Mouse (Mus musculus) left cerebral cortex, adult 18-20 months (tissue): ENCODE data around the gene Olfr221. TPM values are rescaled to one million over a fixed set of nuclear protein-coding genes. Genes with fewer than 3 reads are reported as not detected.
A peak's percentile ranks its signal among the peaks of the same experiment; 100 is the strongest.
"Not testable (repeated sequence)": the region's sequence is repeated elsewhere in the genome, so short reads cannot be mapped to it uniquely, and the experiment has no call there.

Experiments used
- DNase-seq, 2 experiments: peaks; one replicate each; pipeline ENCODE4 v3.0.0; 2021 to 2022; ENCODE audit warnings: low spot score in 2 of 2, mixed read lengths in 1 of 2
- long read RNA-seq, 2 experiments: library from polyadenylated mRNA; stranded (forward); transcript quantifications; one replicate each; pipeline ENCODE4 v2.0.0; 2021
- total RNA-seq, 2 experiments: library from RNA; stranded (reverse); gene quantifications; 2 replicates each; pipeline ENCODE4 v1.2.3; 2021

Olfr221 gene
- not detected for total RNA-seq
- long read RNA-seq, experiment 1: 0 reads
- long read RNA-seq, experiment 2: 0 reads

DNA sequence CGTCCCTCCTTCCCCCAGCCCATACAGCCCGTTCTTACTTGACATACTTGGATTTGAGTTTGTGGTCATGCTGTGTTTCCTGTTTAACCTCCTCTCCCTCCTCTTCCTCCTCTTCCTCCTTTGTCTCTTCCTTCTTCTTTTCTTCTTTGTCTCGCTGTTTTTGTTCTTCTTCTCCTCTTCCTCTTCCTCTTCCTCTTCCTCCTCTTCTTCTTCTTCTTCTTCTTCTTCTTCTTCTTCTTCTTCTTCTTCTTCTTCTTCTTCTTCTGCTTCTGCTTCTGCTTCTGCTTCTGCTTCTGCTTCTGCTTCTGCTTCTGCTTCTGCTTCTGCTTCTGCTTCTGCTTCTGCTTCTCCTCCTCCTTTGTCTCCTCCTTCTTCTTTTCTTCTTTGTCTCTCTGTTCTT, at the start of gene Olfr221:
Gene Olfr221, minus strand, starts transcription at position 101 of the 400 bp plus-strand sequence.
- not testable (repeated sequence) for DNase-seq

DNA sequence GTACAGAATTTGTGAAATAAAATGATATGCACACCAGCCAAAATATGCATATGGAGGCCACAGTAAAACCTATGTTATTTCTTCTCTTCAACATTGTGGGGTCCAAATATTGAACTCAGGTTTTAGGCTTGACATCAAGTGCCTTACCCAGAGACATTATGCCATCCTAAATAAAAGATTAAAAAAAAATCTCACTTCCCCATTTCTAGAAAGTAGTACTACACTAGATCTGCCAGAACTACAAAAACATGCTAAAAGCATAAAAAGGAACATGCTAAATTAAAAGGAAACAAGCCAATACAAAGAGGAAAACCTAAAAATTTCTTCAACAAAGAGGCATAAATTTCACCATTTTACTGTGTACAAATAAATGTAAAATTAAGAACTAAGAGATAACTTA, 40.8 kb upstream of the Olfr221 start:
- DNase-seq: no peak

DNA sequence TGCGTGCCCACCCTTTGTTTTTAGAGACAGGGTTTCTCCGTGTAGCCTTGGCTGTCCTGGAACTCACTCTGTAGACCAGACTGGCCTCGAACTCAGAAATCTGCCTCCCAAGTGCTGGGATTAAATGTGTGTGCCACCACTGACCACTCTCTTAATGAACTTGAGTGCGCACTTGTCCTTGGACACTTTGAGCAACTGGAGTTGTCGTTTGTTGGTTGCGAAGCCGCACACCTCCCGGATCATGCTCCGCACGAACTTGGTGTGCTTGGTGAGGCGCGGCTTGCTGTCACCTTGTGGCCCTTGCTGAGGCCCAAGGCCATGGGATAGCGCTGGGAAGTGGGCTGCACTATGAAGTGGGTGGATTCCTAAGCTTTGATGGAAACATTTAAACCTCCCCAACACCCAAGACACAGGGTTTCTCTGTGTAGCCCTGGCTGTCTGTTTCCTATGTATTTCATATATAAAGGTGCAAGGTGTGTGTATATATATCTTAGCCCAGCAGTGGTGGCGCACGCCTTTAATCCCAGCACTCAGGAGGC, 29.4 kb upstream of the Olfr221 start:
- no peak for DNase-seq

DNA sequence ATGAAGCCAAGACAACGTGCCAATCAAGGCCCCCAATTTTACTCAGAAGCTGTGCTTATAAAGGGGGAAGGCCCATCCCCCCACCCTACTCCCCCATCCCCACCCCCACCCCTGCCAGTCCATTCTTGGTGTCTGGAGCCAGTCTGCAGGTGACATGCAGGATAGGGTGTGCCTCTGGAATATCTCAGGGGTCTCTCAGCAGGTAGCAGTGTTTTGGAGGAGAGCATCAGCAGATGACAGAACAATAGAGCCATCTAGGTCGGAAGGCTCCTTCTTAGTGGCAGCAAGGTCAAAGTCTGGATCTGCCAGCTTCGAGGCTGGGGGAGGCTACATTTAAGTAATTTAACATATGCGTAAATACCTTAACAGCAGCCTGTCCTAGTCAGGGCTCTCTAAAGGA, 23.9 kb upstream of the Olfr221 start:
- DNase-seq: no peak

DNA sequence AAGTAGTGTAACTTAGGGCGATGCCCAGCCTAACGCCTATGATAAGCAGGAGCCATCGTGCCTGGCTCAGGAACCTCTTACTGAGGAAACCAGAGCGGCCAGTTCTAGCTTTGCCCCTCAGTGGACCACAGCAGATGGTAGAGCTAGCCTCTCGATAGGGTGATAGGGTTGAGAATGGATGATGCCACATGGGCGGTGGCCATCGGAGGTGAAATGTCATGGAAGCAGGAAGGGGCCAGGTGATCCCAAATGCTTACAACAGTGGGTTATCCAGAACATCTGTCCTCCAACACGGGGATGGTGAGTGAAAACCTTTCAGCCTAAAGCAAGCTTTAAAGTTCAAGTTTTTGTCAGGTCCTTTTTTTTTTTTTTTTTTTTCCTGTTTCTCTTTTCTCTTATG, 19.5 kb upstream of the Olfr221 start:
- no peak for DNase-seq

DNA sequence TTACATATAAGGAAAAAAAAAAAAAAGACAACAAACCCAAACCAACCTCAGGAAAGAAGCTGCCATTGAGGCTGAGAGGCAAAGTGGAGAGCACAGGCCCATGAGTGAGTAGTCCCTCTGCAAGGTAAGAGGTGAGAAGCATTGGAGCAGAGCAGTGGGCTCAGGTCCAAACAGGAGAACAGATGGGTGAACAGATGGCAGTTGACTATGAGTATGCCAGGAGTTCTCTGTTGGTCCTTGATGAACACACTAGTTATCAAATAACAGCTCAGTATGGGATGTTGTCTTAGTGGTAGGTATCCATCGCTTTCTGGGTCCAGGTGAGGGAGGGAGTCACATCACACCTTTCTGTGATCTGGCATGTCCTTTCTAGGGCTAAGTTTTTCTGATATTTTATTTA, 18.5 kb upstream of the Olfr221 start:
- DNase-seq: peak in 1 of 2 experiments; percentile 4

DNA sequence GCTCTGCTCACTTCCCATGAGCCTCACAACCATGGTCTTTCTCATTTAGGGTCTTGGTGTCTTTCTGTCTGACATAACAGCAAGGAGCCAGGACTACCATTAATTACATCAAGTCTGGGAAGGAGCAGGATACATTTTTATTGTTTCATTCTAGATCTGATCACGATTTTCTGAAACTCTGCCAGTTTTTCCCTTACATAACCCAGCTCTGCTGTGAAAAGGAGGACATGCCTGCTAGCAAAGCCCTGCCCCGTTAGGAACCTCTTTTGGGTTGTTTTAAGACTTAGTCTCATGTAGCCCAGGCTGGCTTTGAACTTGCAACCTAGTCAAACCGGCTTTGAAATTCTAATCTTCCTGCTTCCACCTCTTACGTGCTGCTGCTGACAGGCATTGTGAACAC, 17.7 kb upstream of the Olfr221 start:
- DNase-seq: no peak

DNA sequence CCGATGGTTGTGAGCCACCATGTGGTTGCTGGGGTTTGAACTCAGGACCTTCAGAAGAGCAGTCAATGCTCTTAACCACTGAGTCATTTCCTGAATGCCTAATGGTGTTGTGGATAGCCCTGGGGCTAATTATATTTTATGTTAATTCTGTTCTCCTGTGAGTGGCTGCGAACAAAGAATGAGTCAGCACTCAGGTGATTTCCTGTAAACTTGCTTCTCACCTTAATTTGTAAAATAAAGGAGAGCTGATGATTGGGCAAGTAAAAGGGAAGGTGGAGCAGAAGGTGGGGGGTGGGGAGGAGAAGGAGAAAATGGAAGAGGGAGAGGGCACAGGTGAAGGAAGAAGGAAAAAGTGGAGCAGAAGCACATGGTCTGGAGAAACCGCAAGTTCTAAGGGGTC, 10.5 kb upstream of the Olfr221 start:
- not testable (repeated sequence) for DNase-seq

DNA sequence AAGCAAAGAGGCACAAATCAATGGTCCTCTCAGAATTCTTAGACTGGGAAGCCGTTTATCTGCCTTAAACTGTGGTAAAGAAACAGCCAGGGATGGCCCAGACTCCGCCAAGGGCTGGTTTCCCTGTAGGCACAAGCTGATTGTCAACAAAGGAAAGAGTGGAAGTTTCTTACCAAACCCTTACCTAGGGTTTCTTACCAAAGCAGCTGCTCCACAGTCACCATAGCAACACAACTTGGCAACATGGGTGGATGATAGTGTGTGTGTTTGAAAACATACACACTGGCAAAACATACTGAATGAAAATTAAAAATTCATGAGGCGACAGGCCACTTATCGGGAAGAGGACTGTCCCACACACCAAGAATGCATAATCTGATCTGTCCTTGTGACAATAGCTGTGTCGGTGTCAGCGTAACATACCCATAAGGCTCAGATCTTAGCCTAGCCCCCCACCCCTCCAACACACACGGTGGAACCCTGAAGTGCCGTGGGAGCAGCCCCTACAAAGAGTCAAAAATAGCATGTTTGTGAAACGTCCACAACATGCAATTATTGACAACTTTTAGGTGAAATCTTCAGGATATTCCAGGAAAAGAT, 3.8 kb upstream of the Olfr221 start:
- DNase-seq: no peak

DNA sequence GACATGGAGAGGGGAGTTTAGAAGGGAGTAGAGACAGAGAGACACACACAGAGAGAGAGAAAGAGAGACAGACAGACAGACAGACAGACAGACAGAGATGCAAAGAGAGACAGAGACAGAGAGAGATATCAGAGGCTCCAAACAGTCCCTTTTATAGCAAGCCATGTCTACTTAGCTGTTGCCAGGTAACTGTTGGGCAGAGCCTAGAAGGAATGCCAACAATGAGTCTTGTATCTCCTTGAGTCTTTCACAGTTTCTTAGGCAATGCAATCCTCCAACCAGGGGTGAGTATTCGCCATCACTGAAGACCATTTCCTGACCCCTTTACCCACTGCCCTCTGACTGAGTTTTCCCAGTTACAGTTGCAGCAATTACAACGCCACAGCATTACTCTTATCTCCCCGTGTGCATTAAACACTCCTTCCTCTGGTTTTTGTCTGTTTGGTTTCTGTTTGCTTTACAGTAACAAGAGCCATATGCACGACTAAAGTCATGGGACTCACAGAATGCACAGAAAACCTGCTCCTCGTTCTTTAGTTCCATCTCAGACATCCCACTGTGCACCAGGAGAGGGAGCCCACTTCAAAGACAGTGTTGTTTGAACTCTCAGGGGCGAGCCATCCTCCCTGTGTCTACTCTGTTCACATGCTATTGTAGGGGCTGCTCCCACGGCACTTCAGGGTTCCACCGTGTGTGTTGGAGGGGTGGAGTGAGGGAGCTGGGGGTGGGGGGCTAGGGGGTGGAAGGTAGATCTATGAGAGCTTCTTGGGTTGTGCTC, 2.8 kb upstream of the Olfr221 start:
- DNase-seq: peak in 1 of 2 experiments; percentile 33

DNA sequence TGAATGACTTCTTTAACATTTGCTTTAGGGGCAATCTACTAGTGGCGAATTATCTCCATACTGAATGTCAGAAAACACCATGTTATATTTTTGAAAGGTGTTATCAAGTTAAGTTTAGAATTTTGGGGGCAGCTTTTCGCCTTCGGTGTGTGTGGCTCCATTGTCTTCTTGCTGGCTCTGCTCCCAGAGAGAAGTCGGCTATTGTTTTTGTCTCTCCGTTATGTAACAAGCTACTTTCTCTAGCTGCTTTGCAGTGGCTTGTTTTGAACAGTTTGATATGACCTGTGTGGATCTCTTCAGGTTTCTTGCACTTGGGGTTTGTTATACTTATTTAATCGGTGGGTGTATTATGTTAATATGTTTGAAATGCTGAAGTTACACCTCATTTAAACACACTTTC, 1.2 kb upstream of the Olfr221 start:
- no peak for DNase-seq

DNA sequence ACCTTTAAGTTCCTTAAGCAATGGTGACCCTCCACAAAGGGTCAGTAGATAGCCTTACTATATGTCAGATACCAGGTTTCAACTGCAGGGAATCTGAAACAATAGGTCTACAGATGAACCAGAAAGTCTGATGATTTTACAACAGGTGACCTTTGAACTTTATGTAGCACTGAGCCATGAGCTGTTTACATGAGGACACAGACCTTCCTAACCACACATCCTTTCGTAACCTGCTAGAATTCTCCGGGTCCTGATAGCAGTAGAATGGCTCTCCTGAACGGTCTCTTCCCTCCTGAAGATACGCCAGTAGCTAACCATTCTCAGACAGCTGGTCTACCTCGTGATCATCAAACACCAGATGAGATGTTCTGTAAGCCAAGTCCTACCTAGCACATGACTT, 2.9 kb downstream of the Olfr221 start:
- no peak for DNase-seq

DNA sequence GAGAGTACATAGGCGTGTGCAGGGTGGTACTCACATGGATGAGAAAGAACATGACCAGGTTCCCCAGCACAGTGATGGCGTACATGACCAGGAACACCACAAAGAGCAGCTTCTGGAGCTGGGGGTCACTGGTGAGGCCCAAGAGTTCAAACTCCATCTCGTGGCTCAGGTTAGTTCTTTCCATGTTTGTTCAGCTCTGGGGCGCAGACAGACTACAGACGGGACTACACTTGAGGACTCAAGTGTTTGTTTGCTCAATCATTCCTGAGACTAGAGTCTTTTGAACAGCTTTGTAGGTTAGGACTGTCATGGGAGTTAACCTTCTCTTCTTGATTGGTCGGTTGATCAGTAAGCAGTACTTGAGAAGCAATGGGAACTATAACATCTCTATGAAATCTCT, 6.3 kb downstream of the Olfr221 start:
- DNase-seq: no peak

DNA sequence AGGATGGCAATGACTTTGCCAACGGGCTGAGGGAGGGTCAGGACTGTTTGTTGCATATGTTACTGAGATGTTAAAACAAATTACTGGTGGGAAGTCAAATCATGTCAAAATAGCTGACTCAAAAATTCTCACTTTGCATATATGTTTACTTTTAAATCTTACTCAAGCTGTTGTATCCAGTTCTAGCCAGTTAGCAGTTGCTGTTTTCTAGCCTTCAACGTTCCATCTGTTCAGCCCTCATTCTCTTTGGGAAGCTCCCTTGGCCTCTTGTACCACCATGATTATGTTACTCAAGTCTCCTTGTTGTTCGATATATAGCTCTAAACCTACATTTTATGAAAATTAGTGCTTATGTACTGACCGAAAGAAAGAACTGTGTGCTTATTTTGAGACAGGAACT, 15.9 kb downstream of the Olfr221 start:
- no peak for DNase-seq

DNA sequence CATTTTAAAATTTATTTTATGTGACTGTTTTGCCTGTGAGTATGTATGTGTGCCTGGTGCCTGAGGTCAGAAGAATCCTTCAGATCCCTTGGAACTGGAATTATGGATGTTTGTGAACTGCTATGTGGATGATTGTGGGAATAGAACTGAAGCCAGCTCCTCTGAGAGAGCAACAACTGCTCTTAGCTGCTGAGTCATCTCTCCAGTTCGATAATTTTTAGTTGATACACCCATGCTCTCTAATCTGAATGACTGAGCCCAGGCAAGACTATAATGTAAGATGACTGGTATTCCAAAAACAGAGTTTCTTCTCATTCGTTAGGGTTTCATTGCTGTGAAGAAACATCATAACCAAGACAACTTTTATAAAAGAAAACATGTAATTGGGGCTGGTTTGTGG, 18.1 kb downstream of the Olfr221 start:
- DNase-seq: no peak

DNA sequence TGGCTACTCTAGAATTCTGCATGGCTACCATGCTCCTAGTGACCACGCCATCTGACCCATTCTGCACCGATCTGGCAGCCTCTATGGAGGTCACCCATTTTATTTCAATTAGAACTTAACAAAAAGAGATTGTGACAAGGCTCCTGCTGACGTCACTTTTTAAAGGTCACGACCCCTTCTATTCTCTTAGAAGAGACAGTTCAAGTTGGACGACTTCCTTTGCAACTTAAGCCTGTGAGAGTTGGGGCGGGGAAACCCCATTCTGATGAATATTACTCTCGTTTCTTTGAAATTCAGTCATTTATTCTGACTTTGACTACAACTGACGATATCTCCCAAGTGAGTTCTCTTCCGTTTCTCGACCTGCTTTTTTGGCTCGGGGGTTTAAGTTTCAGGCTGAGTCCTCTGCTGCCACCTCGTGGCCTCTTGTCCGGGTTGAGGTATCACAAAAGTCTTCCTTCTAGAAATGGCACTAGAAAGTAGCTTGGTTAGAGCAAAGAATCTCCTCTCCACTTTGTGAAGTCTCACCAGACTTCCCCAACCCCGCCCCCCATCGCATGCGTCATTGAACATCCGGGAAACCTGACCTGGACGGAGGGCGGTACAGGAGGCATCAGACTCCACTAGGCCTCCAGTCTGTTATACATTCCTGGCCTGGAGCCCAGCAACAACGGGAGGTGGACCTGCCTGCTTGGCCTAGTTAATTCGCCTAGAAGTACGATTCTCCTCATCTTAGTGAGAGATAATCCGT, 19.4 kb downstream of the Olfr221 start:
- peak; percentile 84 for DNase-seq

DNA sequence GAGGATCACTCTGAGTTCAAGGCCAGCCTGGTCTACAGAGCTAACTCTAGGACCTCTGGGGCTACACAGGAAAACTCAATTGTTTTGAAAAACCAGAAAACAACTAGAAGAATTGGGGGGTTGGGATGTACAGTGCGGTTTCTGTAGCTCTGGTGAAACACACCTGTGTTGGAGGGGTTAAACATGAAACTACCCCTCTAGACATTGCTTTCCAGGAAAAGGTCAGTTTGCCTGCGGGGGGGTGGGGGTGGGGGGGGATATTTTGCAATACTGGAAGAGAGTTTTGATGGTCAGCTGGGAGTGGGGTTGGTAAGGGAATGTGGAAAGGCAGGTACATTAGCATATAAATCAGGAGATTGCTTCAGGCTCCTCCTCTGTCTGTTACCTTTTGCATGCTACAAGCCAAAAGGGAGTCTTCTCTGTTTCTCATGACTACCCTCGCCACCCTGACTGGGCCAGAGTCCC, 20.0 kb downstream of the Olfr221 start:
- no peak for DNase-seq

DNA sequence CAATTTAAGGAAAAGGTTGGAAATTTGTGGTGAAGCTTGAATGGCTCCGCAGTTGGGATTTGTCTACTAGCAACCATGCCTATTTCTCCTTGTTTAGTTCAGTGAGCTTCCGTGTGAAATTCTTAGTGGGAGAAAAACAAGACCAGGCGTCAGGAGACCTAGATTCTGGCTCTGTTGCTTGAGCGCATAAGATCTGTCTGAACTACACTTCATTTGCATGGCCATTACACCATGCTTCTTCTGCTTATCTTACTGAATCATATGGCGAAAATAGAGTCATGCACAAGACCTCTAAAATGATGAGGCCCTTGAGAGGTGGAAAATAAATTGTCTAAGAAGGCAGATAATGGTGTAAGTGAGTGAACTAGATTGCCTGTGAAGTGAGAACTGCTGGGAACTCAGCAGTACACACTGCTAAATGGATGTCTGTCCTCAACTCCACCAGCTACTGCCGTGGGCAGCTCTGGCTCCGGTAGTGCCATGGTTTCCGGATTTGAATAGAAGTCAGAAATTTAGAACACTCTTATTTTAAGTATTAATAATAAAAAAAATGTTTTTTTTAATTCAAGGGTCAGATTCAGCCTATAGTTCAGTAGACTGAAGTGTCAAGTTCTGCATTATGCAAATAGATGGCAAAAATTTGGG, 20.6 kb downstream of the Olfr221 start:
- no peak for DNase-seq

DNA sequence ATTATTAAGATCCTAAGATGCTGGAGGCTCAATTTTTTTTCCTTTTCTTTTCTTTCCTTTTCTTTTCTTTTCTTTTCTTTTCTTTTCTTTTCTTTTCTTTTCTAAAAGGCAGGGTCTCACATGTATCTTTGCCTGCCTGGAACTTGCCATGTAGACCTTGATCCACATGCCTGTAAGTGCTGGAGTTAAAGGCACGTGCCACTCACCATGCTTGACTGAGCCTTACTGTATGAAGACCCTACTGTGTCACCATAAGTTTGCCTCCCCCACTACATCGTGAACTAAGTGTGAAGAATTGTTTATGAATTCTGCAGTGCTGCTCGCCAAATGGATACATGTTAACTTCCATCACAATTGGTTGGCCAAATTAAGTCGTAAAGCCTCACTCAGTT, 21.1 kb downstream of the Olfr221 start:
- no peak for DNase-seq

DNA sequence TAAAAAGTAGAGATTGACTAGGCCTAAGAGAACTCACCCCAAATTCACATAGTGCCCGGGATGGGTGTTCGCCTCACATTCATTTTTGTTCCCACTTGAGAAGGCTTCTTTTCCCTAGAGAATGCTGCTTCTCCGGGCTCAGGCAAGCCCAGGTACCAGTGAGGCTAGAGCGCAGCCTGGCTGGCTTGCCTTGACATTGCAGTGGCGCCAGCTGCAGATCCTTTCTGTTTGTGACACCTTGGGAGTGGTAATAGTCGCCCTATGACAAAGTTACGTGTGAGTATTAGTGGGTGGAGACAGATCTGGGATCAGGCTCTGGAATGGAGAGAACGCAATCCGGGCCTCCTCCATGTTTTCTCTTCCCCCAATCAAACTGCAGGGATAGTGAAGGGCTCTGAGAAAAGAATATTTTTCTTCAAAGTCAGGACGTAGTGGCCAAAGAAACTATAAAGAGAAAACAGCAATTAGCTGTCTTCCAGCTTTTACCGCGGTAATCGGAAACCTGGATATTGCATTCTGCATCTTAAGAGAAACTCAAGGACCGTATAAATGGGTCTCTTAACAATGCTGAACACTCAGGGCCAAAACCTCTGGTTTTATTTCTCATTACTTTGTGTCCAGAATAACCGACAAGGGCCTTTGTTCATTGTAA, 21.6 kb downstream of the Olfr221 start, which contains the start of gene Zfp219:
Gene Zfp219, minus strand, starts transcription at position 248 of the 652 bp plus-strand sequence.
- DNase-seq: peak in 1 of 2 experiments; percentile 66
